Mouse (Mus musculus): ENCODE results near the gene Fuk. TPM values are rescaled to one million over a fixed set of nuclear protein-coding genes. Genes with fewer than 3 reads are reported as not detected.

Gene Fuk
- 0.87 TPM for polyA plus RNA-seq (2014; fragmentation: Illumina TruSeq; extraction: RNeasy Lipid Tissue Mini Kit (QIAGEN cat#74804); ENCODE audit: low read depth, low replicate concordance)

GRCm38 (mm10) chr8:110901839-110902578 lies at the start of gene Fuk:
TSS of gene Fuk (minus strand) at chr8:110902488.

DNA sequence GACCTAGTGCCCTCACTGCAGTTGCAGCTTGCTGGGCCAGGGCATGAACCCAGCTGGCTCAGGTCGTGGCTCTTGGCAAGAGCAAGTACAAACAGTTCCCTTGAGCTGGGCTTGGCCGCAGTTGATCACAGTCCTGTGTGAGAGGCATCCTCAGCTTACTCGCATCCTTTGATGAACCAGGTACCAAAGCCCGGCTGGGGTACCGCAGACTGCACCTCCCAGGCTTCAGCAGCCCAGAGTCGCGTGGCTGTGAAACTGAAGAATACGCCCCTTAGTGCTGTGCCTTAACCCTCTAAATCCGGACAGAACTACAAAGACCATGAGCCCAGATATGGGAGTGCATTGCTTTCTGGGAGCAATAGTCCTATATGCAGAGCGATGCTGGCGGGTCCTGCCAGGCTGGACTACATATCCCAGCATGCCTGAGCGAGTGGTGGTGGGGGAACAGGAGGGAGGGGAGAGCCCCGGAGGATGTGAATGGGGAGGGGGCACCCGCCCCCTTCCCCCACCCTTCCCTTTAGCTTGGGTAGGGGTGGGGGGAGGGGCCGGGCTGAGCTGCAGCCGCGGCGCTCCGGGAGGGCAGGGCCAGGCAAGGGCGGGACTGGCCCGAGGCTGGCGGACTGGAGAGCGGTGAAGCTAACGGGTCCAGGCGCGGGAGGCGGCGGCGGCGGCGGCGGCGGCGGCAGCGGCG lies 17.2 kb upstream of the Fuk start, which contains the start of gene St3gal2:
TSS of gene St3gal2 (plus strand) at position 582 of the 691 bp plus-strand sequence.

DNA sequence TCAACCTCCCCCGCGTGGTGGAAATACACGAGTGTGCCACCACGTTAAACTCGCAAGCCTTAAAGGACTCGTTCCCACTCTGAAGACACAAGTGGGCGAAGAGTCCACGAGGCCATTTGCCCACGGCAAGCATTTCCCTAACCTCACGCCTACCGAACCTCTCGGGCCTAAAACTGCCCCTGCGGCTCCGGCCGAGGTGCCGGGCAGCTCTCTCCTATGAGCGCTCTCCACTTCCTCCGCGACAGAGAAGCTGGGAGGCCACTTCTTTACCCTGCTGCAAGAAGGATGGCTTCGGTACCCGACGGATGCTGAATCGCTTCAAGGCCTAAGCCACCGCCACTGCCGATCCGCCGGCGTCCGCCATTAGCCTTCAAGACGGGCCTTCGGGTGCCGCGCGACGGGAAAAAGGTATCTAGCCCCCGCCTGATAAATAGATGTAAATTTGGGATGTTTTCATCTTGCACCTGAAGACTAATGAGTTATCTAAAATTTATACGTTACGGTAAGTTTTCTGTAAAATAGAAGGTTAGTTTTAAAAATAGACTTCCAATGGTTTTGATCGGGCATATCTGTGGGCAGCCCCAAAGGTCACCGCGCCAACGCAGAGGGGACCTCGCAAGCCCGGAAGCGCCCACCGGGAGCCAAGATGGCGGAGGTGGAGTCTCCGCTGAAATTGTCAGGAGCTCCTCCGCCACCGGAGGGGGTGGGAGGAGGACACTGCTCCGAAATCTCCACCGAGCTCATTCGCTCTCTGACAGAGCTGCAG lies 55.7 kb downstream of the Fuk start, which contains the start of the genes Cog4 and Sf3b3:
TSS of gene Cog4 (plus strand) at position 196 of the 766 bp plus-strand sequence.
TSS of gene Sf3b3 (minus strand) at position 383 of the 766 bp plus-strand sequence.

Other genes with a start within 250 kb of the Fuk start
- gene Mtss1l, start 181.0 kb downstream of the Fuk start, polyA plus RNA-seq (2014; fragmentation: Illumina TruSeq; extraction: RNeasy Lipid Tissue Mini Kit (QIAGEN cat#74804); ENCODE audit: low read depth, low replicate concordance): 0.88 TPM
- gene Il34, start 96.6 kb downstream of the Fuk start, polyA plus RNA-seq (2014; fragmentation: Illumina TruSeq; extraction: RNeasy Lipid Tissue Mini Kit (QIAGEN cat#74804); ENCODE audit: low read depth, low replicate concordance): not detected
- 25.9 TPM for gene Cog4, start 55.9 kb downstream of the Fuk start, polyA plus RNA-seq (2014; fragmentation: Illumina TruSeq; extraction: RNeasy Lipid Tissue Mini Kit (QIAGEN cat#74804); ENCODE audit: low read depth, low replicate concordance)
- 26.2 TPM for gene Sf3b3, start 55.7 kb downstream of the Fuk start, polyA plus RNA-seq (2014; fragmentation: Illumina TruSeq; extraction: RNeasy Lipid Tissue Mini Kit (QIAGEN cat#74804); ENCODE audit: low read depth, low replicate concordance)
- gene St3gal2, start 17.4 kb upstream of the Fuk start, polyA plus RNA-seq (2014; fragmentation: Illumina TruSeq; extraction: RNeasy Lipid Tissue Mini Kit (QIAGEN cat#74804); ENCODE audit: low read depth, low replicate concordance): 1.3 TPM
- 4.4 TPM for gene Ddx19a, start 95.3 kb upstream of the Fuk start, polyA plus RNA-seq (2014; fragmentation: Illumina TruSeq; extraction: RNeasy Lipid Tissue Mini Kit (QIAGEN cat#74804); ENCODE audit: low read depth, low replicate concordance)
- gene Ddx19b, start 129.3 kb upstream of the Fuk start, polyA plus RNA-seq (2014; fragmentation: Illumina TruSeq; extraction: RNeasy Lipid Tissue Mini Kit (QIAGEN cat#74804); ENCODE audit: low read depth, low replicate concordance): 63.9 TPM
- gene Aars, start 130.7 kb upstream of the Fuk start, polyA plus RNA-seq (2014; fragmentation: Illumina TruSeq; extraction: RNeasy Lipid Tissue Mini Kit (QIAGEN cat#74804); ENCODE audit: low read depth, low replicate concordance): 24.0 TPM
- gene Exosc6, start 153.9 kb upstream of the Fuk start, polyA plus RNA-seq (2014; fragmentation: Illumina TruSeq; extraction: RNeasy Lipid Tissue Mini Kit (QIAGEN cat#74804); ENCODE audit: low read depth, low replicate concordance): 0.87 TPM
- gene Clec18a, start 189.9 kb upstream of the Fuk start, polyA plus RNA-seq (2014; fragmentation: Illumina TruSeq; extraction: RNeasy Lipid Tissue Mini Kit (QIAGEN cat#74804); ENCODE audit: low read depth, low replicate concordance): 0.31 TPM
- 19.2 TPM for gene Pdpr, start 192.1 kb upstream of the Fuk start, polyA plus RNA-seq (2014; fragmentation: Illumina TruSeq; extraction: RNeasy Lipid Tissue Mini Kit (QIAGEN cat#74804); ENCODE audit: low read depth, low replicate concordance)

All from testis, adult 10 weeks (tissue).